Mouse (Mus musculus) C2C12 (cell line): ENCODE measurements at regions not wholly inside any gene's neighbourhood (a gene's known extent, or its start where the extent isn't known, plus 50 kb on each side); places are given as distances from the start of the nearest gene placed in this dataset.

ENCODE experiments used
- CTCF ChIP-seq: IDR thresholded peaks from one replicate; pipeline ENCODE4 v1.5.1; 2011; ENCODE audit not compliant: control insufficient read depth, insufficient read depth, insufficient read length
- FOSL1 ChIP-seq: IDR thresholded peaks from one replicate; pipeline ENCODE4 v1.8.0; 2011; ENCODE audit warnings: mild to moderate bottlenecking, low read length; ENCODE audit not compliant: poor library complexity, insufficient read depth, severe bottlenecking
- MAX ChIP-seq: IDR thresholded peaks from one replicate; pipeline ENCODE4 v1.6.1; 2011; ENCODE audit warnings: mild to moderate bottlenecking, control low read depth
- USF1 ChIP-seq: IDR thresholded peaks from one replicate; pipeline ENCODE4 v1.6.1; 2011; ENCODE audit warnings: low read depth, mild to moderate bottlenecking, control low read depth, moderate library complexity

DNA sequence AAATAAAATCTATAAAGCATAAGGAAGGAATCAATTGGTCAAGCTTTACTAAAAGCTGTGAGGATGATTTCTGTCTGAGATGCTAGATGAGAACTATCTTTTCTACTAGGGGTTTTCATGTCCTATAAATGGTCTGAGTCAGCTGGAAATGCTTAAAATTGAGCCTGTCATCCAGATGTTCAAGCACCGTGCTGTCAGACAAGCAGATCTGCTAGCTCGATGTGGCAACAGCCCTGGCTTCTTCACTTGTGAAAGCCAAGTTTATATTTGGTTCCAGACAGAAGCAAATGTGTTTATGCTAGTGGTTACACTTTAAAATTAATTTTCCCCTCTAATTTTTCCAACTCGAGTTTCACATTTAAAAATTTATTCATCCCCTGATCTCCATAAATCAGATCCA, 311.7 kb downstream of the Actr3 start:
- TF ChIP-seq CTCF (no peak), USF1 (no peak), FOSL1 (no peak), MAX (no peak)
